Mouse (Mus musculus): ENCODE data around the gene Snca.
"Not testable (repeated sequence)": the region's sequence is repeated elsewhere in the genome, so short reads cannot be mapped to it uniquely, and the experiment has no call there.

Gene Snca

GRCm38 (mm10) chr6:60709997-60710471 lies 119.6 kb downstream of the Snca start:
- no peak for DNase-seq

GRCm38 (mm10) chr6:60698072-60698471 lies 131.6 kb downstream of the Snca start:
- no peak for DNase-seq

- not testable (repeated sequence) for DNase-seq
These were observed 142.6 kb downstream of the Snca start for GRCm38 (mm10) chr6:60687048-60687447.

GRCm38 (mm10) chr6:60682233-60682632 lies 147.4 kb downstream of the Snca start:
- no peak for DNase-seq

Data from lung, adult 18-20 months (tissue).